Mouse (Mus musculus): Measurements from ENCODE around the gene Ppm1a.

The Ppm1a gene

GRCm38 (mm10) chr12:72825656-72826055, 68.4 kb downstream of the Ppm1a start:
- no peak for DNase-seq (ENCODE audit: low read depth)

GRCm38 (mm10) chr12:72828846-72829556, 71.7 kb downstream of the Ppm1a start:
- DNase-seq (ENCODE audit: low read depth), result no peak

GRCm38 (mm10) chr12:72829777-72830176, 72.5 kb downstream of the Ppm1a start:
- DNase-seq (ENCODE audit: low read depth), result no peak

GRCm38 (mm10) chr12:72830317-72830716, 73.1 kb downstream of the Ppm1a start:
- DNase-seq (ENCODE audit: low read depth), result no peak

GRCm38 (mm10) chr12:72831711-72832432, 74.6 kb downstream of the Ppm1a start:
- DNase-seq (ENCODE audit: low read depth), result no peak

- no peak for DNase-seq (ENCODE audit: low read depth)
Measured at GRCm38 (mm10) chr12:72834773-72835517, 77.7 kb downstream of the Ppm1a start.

- DNase-seq (ENCODE audit: low read depth), result no peak
Measured at GRCm38 (mm10) chr12:72835518-72836015, 78.3 kb downstream of the Ppm1a start.

GRCm38 (mm10) chr12:72837302-72837701, 80.0 kb downstream of the Ppm1a start:
- no peak for DNase-seq (ENCODE audit: low read depth)

- no peak for DNase-seq (ENCODE audit: low read depth)
Measured at GRCm38 (mm10) chr12:72841500-72841899, 84.2 kb downstream of the Ppm1a start.

GRCm38 (mm10) chr12:72843135-72843534, 85.9 kb downstream of the Ppm1a start:
- no peak for DNase-seq (ENCODE audit: low read depth)

GRCm38 (mm10) chr12:72843555-72843954, 86.3 kb downstream of the Ppm1a start:
- no peak for DNase-seq (ENCODE audit: low read depth)

- no peak for DNase-seq (ENCODE audit: low read depth)
Measured at GRCm38 (mm10) chr12:72843973-72844620, 86.8 kb downstream of the Ppm1a start.

- no peak for DNase-seq (ENCODE audit: low read depth)
Measured at GRCm38 (mm10) chr12:72845946-72846345, 88.7 kb downstream of the Ppm1a start.

- peak; percentile 48 for DNase-seq (ENCODE audit: low read depth)
Measured at GRCm38 (mm10) chr12:72847725-72848124, 90.5 kb downstream of the Ppm1a start.
